Mouse (Mus musculus) ES-Bruce4 (cell line): ENCODE results near the gene Mgll. TPM values are rescaled to one million over a fixed set of nuclear protein-coding genes. Genes with fewer than 3 reads are reported as not detected.

Source experiments
- H3K27ac ChIP-seq: 2 replicates; pipeline ENCODE4 v1.5.1; 2012; ENCODE audit warnings: low read length, inconsistent platforms; ENCODE audit not compliant: insufficient read depth
- H3K27me3 ChIP-seq: 2 replicates; pipeline ENCODE4 v1.6.1; 2012; ENCODE audit warnings: mild to moderate bottlenecking, low read length, inconsistent platforms; ENCODE audit not compliant: control insufficient read depth, poor library complexity, insufficient read depth, severe bottlenecking
- H3K36me3 ChIP-seq: 2 replicates; pipeline ENCODE4 v1.6.1; 2012; ENCODE audit warnings: inconsistent platforms, mild to moderate bottlenecking, low read length, moderate library complexity; ENCODE audit not compliant: control insufficient read depth, poor library complexity, insufficient read depth, severe bottlenecking
- H3K4me1 ChIP-seq: one replicate; pipeline ENCODE4 v1.8.1; 2011; ENCODE audit warnings: low read length; ENCODE audit not compliant: control insufficient read depth, insufficient read depth
- H3K4me3 ChIP-seq: 2 replicates; pipeline ENCODE4 v1.5.1; 2011; ENCODE audit warnings: low read depth, mild to moderate bottlenecking, low read length
- H3K9ac ChIP-seq: 2 replicates; pipeline ENCODE4 v1.6.1; 2012; ENCODE audit warnings: low read depth, mild to moderate bottlenecking, inconsistent platforms; ENCODE audit not compliant: poor library complexity, severe bottlenecking
- H3K9me3 ChIP-seq: replicated peaks from 2 replicates; pipeline ENCODE4 v1.6.1; 2012; ENCODE audit warnings: mild to moderate bottlenecking, low read length, inconsistent platforms; ENCODE audit not compliant: control insufficient read depth, poor library complexity, insufficient read depth, severe bottlenecking
- CTCF ChIP-seq: IDR thresholded peaks from one replicate; pipeline ENCODE4 v1.8.1; 2011; ENCODE audit warnings: low read depth, low read length
- EP300 ChIP-seq: IDR thresholded peaks from 2 replicates; pipeline ENCODE4 v1.6.1; 2011; ENCODE audit warnings: low read depth, low read length; ENCODE audit not compliant: insufficient read depth
- POLR2A ChIP-seq: IDR thresholded peaks from one replicate; pipeline ENCODE4 v1.8.1; 2011; ENCODE audit warnings: low read length; ENCODE audit not compliant: insufficient read depth
- polyA plus RNA-seq: library from polyadenylated mRNA; stranded (reverse); fragments of >200 nt; gene quantifications from 2 replicates; pipeline ENCODE4 v1.2.4, GENCODE M21; 2011; ENCODE audit warnings: low read depth; ENCODE audit not compliant: missing spikeins, insufficient read depth, insufficient read length

The Mgll gene
- polyA plus RNA-seq, 1 experiment: 3.4 TPM

DNA sequence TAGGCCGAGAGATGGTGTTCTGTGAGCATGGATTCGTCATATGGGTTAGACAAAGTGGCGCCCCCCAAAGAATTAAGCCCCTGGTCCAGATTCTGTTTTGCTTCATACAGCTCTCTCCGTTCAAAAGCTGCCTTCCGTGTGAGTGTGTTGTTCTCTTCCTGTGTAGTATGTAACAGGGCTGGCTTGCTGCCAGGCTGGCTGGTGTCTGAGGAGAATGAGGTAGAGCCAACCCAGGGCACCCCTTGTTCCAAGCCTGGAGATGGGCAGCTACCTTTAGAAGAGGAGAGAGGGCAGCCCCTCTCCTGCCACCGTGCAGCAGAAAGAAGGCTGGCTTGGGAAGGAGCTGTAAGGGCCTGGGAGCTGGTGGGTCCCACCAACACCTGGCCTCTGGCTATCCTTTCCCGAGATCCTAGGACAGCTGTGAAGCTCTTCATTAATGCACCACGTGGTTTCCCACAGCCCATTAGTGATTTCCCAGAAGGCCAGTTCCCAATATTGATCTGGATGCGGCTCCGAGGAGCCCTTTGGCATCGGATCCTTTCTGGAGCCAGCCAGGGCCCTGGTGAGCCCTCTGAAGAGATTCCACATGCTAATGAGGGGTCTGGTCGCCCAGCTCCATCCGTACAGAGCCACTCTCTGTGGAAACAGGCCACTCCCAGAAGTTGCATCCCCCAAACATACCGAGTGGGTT is 19.5 kb downstream of the Mgll start:
- Histone ChIP-seq H3K4me1 (no peaks in the 10 kb centered on the region), H3K9ac (no peak overlapping the region), H3K36me3 (no peaks in the 10 kb centered on the region), H3K27me3 (no peaks in the 10 kb centered on the region), H3K4me3 (no peak overlapping the region), H3K9me3 (no peaks in the 10 kb centered on the region), H3K27ac (no peak overlapping the region)
- TF ChIP-seq CTCF: no peak

DNA sequence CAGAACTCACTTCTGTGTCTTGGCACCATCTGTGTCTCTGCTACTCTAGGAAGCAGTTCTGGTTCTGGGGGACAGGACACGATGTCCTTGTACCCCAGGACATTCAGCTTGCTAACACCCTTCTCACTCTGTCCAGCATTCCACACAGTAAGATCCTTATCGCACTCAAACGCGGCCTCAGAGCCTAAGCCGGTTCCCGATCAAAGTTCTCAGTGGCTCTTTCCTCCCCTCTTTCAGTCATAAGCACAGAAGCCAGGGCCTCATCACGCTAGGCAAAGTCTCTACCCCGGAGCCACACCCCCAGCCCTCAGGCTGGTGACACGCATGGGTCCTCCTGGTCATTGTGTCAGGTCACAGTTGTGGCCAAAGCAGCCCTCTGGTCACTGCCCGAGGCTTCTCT is 20.8 kb downstream of the Mgll start:
- Histone ChIP-seq H3K9ac (no peak overlapping the region), H3K36me3 (no peaks in the 10 kb centered on the region), H3K27me3 (no peaks in the 10 kb centered on the region), H3K4me1 (no peaks in the 10 kb centered on the region), H3K27ac (no peak overlapping the region), H3K9me3 (no peaks in the 10 kb centered on the region), H3K4me3 (no peak overlapping the region)
- TF ChIP-seq CTCF: no peak
- no peak for TF ChIP-seq POLR2A
- no peak for TF ChIP-seq EP300

DNA sequence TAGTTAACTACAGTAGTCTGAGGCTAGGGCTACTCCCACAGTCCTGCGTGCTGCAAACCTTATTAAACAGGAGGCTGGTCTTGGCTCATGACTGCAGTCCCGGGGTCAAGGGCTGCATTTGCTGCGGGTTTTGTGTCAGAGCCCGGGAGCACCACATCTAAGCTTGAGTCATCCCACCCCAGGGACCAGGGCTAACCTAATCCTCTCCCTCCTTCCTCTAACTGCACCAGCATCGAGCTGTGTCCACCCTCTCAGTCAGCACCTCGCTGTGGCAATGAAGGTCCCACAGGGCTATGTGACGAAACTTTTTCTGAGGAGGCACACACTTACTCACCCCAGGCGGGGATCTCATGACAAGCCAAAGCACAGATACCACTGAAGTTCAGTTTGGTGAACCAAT is 22.1 kb downstream of the Mgll start:
- no peaks in the 10 kb centered on the region for H3K27me3 ChIP-seq
- TF ChIP-seq POLR2A: no peak
- no peak for TF ChIP-seq CTCF
- TF ChIP-seq EP300: no peak
- no peaks in the 10 kb centered on the region for H3K9me3 ChIP-seq
- no peak overlapping the region for H3K27ac ChIP-seq
- H3K4me3 ChIP-seq: no peak overlapping the region
- H3K4me1 ChIP-seq: no peaks in the 10 kb centered on the region
- H3K9ac ChIP-seq: no peak overlapping the region
- H3K36me3 ChIP-seq: no peaks in the 10 kb centered on the region

DNA sequence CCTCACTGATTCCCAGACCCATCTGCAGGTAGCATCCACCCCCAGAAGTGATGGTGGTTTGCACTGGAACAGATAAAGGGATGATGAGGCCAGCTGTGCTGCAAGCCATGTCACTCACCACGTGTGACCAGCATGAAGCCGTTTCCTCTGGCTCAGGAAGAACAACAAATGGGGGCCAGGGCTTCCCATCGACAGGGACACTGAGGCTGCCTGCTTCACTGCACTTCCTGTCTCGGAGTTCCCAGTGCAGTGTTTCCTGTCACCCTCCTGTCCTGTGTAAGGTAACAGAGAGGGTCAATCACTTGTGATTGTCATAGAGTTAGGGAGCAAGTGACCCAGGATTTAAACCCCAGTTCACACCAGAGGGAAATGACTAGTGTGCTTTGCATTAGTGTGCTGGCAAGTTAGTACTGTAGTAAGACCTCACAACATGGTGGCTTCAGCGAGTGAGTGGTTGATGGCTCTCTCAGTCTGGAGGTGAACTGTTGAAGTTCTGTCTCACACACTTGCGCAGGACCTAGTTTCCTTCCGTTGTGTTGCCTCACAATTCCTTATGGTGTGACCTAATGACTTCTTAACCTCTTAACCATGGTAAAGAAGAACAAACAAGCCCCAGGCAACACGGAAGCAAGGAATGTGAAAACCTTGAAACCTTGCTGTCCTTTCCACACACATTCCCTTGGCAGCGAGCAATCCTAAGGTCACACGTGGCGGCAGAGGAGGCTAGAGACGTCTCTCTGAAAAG is 23.3 kb downstream of the Mgll start:
- Histone ChIP-seq H3K27ac (no peak overlapping the region), H3K36me3 (no peaks in the 10 kb centered on the region), H3K4me1 (no peaks in the 10 kb centered on the region), H3K4me3 (no peak overlapping the region), H3K9ac (no peak overlapping the region), H3K27me3 (no peaks in the 10 kb centered on the region), H3K9me3 (no peaks in the 10 kb centered on the region)
- TF ChIP-seq EP300: no peak
- no peak for TF ChIP-seq CTCF
- TF ChIP-seq POLR2A: no peak

DNA sequence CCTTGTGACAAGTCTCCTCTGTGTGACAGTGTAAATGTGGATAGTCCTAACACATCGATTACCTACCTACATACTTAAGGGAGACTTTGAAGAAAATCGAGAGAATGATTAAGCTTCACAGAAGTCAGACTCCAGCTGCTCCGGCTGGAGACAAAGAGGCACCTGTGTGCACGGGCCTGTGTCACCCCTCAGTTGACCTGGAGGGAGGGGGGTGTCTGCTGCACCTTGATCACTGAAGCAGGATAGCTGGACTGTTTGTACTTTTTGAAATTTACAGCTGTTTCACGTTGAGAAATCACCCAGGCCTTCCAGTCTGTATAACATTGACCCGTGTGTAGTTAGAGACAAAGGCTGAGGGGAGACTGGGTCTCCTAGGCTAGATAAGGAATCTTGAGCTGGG is 26.7 kb downstream of the Mgll start:
- Histone ChIP-seq H3K27ac (no peak overlapping the region), H3K27me3 (no peaks in the 10 kb centered on the region), H3K9me3 (no peaks in the 10 kb centered on the region), H3K4me3 (no peak overlapping the region), H3K4me1 (no peaks in the 10 kb centered on the region), H3K36me3 (no peaks in the 10 kb centered on the region), H3K9ac (no peak overlapping the region)
- TF ChIP-seq POLR2A (no peak), CTCF (no peak), EP300 (no peak)

DNA sequence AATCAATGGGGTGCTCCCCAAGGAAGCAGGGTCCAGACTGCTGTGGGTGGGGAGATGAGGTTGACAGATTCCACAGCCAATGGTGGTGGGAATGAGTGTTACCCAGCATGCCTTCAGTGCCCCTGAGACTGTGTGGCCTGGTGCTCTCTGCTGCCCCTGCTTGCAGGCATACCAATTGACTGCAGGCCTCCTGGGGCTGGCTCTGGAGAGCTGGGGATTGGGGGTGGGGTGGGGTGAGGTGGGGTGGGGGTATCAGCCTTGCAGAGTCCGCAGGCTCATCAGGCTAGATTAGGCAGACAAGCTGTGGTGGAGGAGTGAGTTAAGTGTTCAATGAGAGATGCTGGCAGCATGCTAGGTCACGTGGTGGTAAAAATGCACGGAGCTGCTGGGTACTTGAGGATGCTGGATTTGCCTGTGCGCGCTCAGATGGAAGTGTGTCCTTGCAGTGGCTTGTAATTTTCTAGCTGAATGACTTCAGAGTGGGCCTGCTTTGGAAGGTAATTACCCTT is 28.6 kb downstream of the Mgll start:
- Histone ChIP-seq H3K9ac (no peak overlapping the region), H3K9me3 (no peaks in the 10 kb centered on the region), H3K4me1 (no peaks in the 10 kb centered on the region), H3K27me3 (no peaks in the 10 kb centered on the region), H3K4me3 (no peak overlapping the region), H3K36me3 (no peaks in the 10 kb centered on the region), H3K27ac (no peak overlapping the region)
- TF ChIP-seq EP300: no peak
- no peak for TF ChIP-seq POLR2A
- no peak for TF ChIP-seq CTCF
